Mouse (Mus musculus) brown adipose tissue, adult 24 weeks (tissue): ENCODE results near the gene Gramd4. TPM values are rescaled to one million over a fixed set of nuclear protein-coding genes. Genes with fewer than 3 reads are reported as not detected.

ENCODE experiments used
- H3K27ac ChIP-seq: fragments of 200-500 bp; replicated peaks from 2 replicates; pipeline ENCODE4 v1.5.1; 2012; ENCODE audit warnings: low read depth, mild to moderate bottlenecking, low read length
- H3K4me1 ChIP-seq: fragments of 200-500 bp; 2 replicates; pipeline ENCODE4 v1.6.1; 2012; ENCODE audit warnings: low read length, mixed read lengths; ENCODE audit not compliant: control insufficient read depth, insufficient read depth, insufficient read length
- H3K4me3 ChIP-seq: fragments of 200-500 bp; 2 replicates; pipeline ENCODE4 v1.5.1; 2012; ENCODE audit warnings: low read depth, mild to moderate bottlenecking, low read length, moderate library complexity; ENCODE audit not compliant: insufficient read depth
- polyA plus RNA-seq: library from polyadenylated mRNA; stranded (reverse); fragments of >200 nt; gene quantifications from 2 replicates; pipeline ENCODE4 v1.2.4, GENCODE M21; 2012; ENCODE audit not compliant: missing spikeins, insufficient read depth, insufficient read length

Gene Gramd4
- polyA plus RNA-seq, 1 experiment = 13.5 TPM

DNA sequence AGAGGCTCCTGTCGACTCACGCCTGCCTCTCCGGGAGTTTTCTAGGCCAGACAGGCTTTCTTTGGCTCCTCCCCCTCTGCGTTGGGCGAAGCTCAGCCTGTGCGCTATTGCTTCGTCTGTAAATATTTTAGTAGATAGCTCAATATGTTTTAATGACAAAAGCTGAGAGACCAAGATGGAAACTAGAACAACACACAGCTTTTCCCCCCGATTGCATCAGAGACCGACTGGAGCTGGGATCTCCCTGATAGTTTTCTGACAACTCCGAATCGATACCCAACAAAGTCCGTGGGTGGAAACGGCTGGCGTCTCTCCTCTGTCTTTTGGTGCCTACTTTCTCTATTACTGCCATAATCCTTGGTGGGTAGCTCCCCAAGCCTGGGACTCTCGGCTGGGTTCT, 44.8 kb downstream of the Gramd4 start:
- Histone ChIP-seq H3K4me3 (no peak overlapping the region), H3K4me1 (no peaks in the 10 kb centered on the region), H3K27ac (no peak overlapping the region)

DNA sequence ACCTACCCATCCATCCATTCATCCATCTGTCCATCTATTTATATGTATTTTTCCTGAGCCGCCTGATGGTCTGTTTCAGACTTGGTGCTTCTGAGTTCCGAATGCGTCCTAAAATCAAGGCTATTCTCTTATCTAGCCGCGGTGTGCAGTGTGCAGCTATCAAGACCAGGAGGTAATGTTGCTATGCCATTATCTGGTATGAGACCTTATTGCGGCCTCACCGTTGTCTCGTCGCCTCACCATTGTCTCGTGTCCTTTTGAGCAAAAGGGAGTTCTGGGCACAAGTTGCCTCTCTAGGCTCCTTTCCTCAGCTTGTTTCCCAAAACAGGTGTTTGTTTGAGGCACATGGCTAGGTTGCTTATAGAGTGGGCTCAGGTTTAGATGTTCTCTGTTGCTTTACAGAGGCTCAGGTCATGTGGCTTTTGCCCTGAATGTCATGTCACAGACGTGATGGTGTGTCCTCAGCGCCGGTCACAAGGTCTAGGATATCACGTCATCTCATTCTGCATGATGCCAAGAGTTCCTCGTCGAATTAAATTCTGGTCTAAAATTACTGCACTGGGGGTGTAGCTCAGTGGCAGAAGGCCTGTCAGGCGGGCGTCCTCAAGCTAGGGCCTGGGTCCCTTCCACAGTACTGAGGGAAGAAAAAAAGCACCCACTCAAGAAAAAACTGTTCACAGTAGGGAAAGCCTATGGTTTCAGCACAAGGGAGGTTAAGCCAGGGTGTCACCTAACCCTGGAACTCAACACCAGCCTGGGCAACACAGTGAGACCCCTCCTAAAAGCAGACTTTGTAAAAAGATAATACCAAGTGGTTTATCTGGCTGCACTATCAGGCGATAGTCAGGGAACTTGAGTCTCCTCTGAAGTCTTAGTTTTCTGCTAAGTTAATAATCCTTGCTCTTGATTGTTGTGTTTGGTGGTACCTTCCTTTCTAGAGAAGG, 47.2 kb downstream of the Gramd4 start:
- Histone ChIP-seq H3K27ac (no peak overlapping the region), H3K4me3 (no peak overlapping the region), H3K4me1 (peaks cover 10% of the 10 kb centered on the region; the same call in 1 of the 2 replicates)

DNA sequence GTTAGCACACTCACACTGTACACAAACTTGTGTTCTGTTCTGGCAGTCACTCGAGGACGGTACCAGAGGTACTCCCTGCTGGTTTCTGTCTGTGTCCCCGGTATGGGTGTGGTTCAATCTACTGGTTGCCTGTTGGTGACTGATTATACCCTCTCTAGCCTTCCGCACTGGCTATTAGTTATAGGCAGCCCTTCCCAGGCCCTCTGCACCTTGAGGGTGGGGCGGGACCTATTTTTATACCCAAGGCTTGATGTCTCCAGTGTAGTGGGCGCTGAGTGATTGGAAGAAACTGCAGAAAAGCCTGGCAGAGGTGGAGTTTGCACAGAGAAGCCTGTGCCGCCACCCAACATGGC, 47.8 kb downstream of the Gramd4 start:
- peaks cover 14% of the 10 kb centered on the region for H3K4me1 ChIP-seq
- no peak overlapping the region for H3K27ac ChIP-seq

GRCm38 (mm10) chr15:86105751-86106150, 48.3 kb downstream of the Gramd4 start:
- H3K27ac ChIP-seq = no peak overlapping the region
- H3K4me3 ChIP-seq = no peak overlapping the region
- H3K4me1 ChIP-seq = peaks cover 14% of the 10 kb centered on the region

More for the DNA sequence above, 47.8 kb downstream of the Gramd4 start:
- no peak overlapping the region for H3K4me3 ChIP-seq

GRCm38 (mm10) chr15:86107831-86108471, 50.5 kb downstream of the Gramd4 start:
- peaks cover 14% of the 10 kb centered on the region for H3K4me1 ChIP-seq
- H3K4me3 ChIP-seq = no peak overlapping the region
- no peak overlapping the region for H3K27ac ChIP-seq

GRCm38 (mm10) chr15:86109245-86109644, 51.8 kb downstream of the Gramd4 start:
- Histone ChIP-seq H3K4me3 (no peak overlapping the region), H3K4me1 (peaks cover 14% of the 10 kb centered on the region), H3K27ac (no peak overlapping the region)

GRCm38 (mm10) chr15:86109650-86110211, 52.2 kb downstream of the Gramd4 start:
- Histone ChIP-seq H3K27ac (no peak overlapping the region), H3K4me3 (no peak overlapping the region), H3K4me1 (peaks cover 14% of the 10 kb centered on the region)

DNA sequence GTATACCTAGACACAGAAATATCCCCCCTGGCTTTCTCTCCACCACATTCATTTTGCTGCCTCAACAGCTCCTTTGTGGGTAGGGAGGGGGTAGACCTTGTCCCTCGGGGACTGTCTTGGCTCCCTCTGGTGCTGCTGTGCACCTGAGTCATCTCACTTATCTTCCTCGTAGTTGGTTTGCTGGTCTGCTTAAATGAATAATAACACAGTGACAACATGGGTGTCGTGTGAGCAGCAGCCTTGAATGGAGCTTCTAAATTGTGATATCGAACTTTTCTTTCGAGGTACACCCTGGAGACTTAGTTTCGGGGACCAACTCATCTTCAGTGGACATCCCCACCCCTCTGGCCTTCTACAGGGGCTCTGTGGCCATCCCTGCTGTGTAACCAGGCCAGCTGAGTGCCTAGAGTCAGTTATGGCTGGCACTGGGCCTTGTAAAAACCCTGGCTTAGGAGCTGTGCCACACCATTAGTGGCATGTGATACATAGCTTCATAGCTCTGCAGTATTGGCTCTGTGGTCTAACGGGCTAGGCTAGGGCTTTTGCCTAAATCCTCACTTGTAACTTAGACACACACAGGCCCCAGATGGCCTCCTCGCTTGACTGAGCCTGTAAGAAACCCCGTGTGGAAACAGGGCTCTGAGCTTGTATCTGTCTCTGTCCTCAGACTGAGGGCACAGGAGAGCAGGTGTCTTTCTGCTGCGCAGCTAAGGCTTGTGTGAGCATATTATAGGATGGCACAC, 53.0 kb downstream of the Gramd4 start:
- no peak overlapping the region for H3K27ac ChIP-seq
- no peak overlapping the region for H3K4me3 ChIP-seq
- peaks cover 14% of the 10 kb centered on the region for H3K4me1 ChIP-seq

DNA sequence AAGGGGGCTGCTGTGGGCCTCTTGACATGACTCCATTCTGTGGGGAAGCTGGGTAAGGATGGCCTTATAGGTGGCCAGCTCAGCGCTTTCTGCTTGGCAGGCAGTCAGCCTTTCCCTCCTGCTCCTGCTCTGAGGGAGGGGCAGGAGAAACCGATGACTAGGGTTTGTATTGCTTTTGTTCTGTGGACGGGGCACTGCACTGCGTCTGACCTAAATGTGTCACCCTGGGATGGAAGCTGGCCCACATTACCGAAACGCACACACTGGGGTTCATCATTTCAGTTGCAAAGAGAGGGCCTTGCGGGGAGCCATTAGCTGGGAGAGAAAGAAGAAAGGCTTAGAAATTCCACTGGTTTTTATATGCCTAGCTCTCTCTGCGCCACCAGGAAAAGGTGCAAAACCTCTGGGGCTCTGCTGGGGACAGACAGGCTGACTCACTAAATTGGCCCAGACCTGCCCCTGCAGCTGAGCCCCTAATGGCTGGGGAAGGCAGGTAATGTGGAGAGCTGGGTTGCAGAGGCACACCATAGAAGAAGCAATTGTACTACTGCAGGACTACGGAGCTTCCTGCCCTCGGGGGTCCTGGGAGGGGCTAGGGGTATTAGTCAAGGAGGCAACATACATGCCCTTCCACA, 55.3 kb downstream of the Gramd4 start:
- Histone ChIP-seq H3K4me1 (peaks cover 24% of the 10 kb centered on the region), H3K27ac (no peak overlapping the region), H3K4me3 (no peak overlapping the region)

GRCm38 (mm10) chr15:86113342-86113710, 55.8 kb downstream of the Gramd4 start:
- Histone ChIP-seq H3K4me3 (no peak overlapping the region), H3K4me1 (peaks cover 28% of the 10 kb centered on the region), H3K27ac (no peak overlapping the region)

DNA sequence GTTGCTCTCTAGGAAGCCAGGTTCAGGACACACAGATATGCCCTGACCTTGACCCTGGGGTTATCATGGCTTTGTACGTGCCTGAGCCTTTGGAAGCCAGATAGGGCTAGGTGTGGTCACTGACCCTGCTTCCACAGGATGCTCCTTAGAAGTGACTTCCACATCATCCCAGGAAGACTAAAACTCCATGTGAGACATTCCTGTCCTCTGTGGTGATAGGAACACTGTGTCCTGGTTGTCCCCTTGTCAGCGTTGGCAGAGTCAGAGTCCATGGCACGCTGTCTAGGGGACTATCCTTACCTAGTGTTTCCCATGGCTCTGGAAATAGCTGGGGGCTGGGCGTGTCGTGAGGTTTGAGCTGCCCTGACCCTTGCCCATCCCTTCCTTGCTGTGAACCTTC, 58.9 kb downstream of the Gramd4 start:
- no peak overlapping the region for H3K4me3 ChIP-seq
- peaks cover 19% of the 10 kb centered on the region for H3K4me1 ChIP-seq
- H3K27ac ChIP-seq = peak overlapping the region; percentile 16; the same call in 1 of the 2 replicates

DNA sequence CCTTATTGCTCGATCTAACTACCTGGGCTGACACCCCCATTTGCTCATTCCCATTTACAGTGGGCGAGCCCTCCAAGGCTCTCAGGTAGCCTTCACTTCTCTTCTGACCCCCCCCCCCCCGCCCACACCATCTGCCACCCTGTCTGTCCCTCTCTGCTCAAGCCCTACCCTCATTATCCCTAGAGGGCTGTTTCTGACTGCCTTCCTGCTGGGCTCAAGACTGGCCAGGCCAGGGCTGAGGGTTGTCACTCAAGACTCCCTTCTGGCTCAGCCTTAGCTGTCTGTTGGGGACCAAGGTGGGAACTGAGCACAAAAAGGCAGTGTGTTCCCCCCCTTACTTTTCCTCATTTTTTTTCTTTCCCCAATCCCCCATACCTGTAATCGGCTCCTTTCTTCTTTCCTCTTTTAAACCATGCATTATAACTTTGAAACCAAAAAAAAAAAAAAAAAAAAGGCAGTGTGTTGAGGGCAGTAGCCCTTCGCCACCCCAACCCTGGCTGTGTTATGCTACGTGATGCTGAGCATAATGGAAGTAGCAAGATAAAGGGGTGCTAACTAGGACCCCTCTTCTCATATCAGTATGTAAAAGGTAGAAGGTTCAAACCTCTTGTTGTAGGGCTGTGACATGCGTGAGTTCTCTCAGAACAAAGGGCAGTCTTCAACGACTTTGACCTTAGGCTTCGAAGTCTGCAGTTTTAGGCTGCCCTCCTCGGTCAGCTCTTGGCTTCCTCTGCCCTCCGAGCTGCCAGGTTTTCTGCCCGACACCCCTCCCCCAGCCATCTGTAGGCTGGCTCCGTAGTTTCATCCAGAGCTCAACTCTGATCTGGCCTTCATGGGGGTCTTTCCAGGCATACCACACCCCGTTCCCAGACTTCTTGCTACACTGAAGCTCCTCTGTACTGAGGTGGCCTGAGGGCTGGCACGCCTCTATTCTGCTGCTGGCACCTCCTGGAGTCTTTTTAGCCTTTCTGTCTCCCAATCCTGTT, 59.9 kb downstream of the Gramd4 start:
- no peak overlapping the region for H3K4me3 ChIP-seq
- H3K4me1 ChIP-seq = peaks cover 19% of the 10 kb centered on the region
- H3K27ac ChIP-seq = peak overlapping the region; percentile 91

- no peak overlapping the region for H3K27ac ChIP-seq
- H3K4me1 ChIP-seq = peaks cover 21% of the 10 kb centered on the region
- H3K4me3 ChIP-seq = no peak overlapping the region
These were observed 61.7 kb downstream of the Gramd4 start for GRCm38 (mm10) chr15:86119186-86119585.
